Mouse (Mus musculus) intestine, embryonic 14.5 days (tissue): ENCODE data around the gene Ccdc51. TPM values are rescaled to one million over a fixed set of nuclear protein-coding genes. Genes with fewer than 3 reads are reported as not detected.
"Not testable (repeated sequence)": the region's sequence is repeated elsewhere in the genome, so short reads cannot be mapped to it uniquely, and the experiment has no call there.

Source experiments
- ATAC-seq: fragments of 200-750 bp; cut with Nextera tagmentation; replicated peaks from 2 replicates; pipeline ENCODE4 v1.8.0; 2017; ENCODE audit warnings: low read depth, moderate number of reproducible peaks, moderate TSS enrichment, moderate library complexity; ENCODE audit not compliant: low FRiP score, low TSS enrichment
- DNase-seq: peaks from one replicate; pipeline ENCODE4 v3.0.0-alpha.2; 2018; ENCODE audit warnings: low spot score
- H3K27ac ChIP-seq: fragments of 300-500 bp; sonication (generic); 2 replicates; pipeline ENCODE4 v1.5.1; 2014; ENCODE audit warnings: low read depth, mild to moderate bottlenecking, control low read depth
- H3K27me3 ChIP-seq: fragments of 300-500 bp; sonication (generic); replicated peaks from 2 replicates; pipeline ENCODE4 v1.6.1; 2014; ENCODE audit warnings: low read length, control low read depth; ENCODE audit not compliant: control insufficient read depth, insufficient read depth
- H3K36me3 ChIP-seq: fragments of 300-500 bp; sonication (generic); 2 replicates; pipeline ENCODE4 v1.6.1; 2014; ENCODE audit warnings: low read length, control low read depth; ENCODE audit not compliant: control insufficient read depth, insufficient read depth
- H3K4me1 ChIP-seq: fragments of 300-500 bp; sonication (generic); replicated peaks from 2 replicates; pipeline ENCODE4 v1.6.1; 2014; ENCODE audit warnings: low read length, control low read depth, mixed read lengths; ENCODE audit not compliant: control insufficient read depth, insufficient read depth
- H3K4me2 ChIP-seq: fragments of 300-500 bp; sonication (generic); 2 replicates; pipeline ENCODE4 v1.6.1; 2014; ENCODE audit warnings: low read length
- H3K4me3 ChIP-seq: fragments of 300-500 bp; sonication (generic); 2 replicates; pipeline ENCODE4 v1.5.1; 2014; ENCODE audit warnings: low read depth, low read length, control low read depth, mixed read lengths
- H3K9ac ChIP-seq: fragments of 300-500 bp; sonication (generic); 2 replicates; pipeline ENCODE4 v1.6.1; 2014; ENCODE audit warnings: mild to moderate bottlenecking, low read length
- H3K9me3 ChIP-seq: fragments of 300-500 bp; sonication (generic); 2 replicates; pipeline ENCODE4 v1.6.1; 2016; ENCODE audit warnings: low read length, control low read depth; ENCODE audit not compliant: control insufficient read depth
- WGBS: fragments of 180-500 bp; shearing (Covaris S2); extraction: QIAGEN DNeasy Blood & Tissue Kit; methylation state at CpG from one replicate; pipeline ENCODE4 v1.1.7; 2014; 5-methylcytosine and 5-hydroxymethylcytosine counted together
- polyA plus RNA-seq: library from polyadenylated mRNA; unstranded; fragments of >200 nt; fragmentation: Nextera tagmentation; extraction: Ambion mirVana; gene quantifications from 2 replicates; pipeline ENCODE4 v1.2.1, GENCODE M21; 2014

Ccdc51 gene
- polyA plus RNA-seq, 1 experiment from 2014 or later: 12.9 TPM

GRCm38 (mm10) chr9:109127076-109127475 lies 44.8 kb downstream of the Ccdc51 start:
- H3K27me3 ChIP-seq: no peaks in the 10 kb centered on the region
- H3K4me2 ChIP-seq: no peak overlapping the region
- no peaks in the 10 kb centered on the region for H3K4me1 ChIP-seq
- no peaks in the 10 kb centered on the region for H3K36me3 ChIP-seq
- DNase-seq (no peak), ATAC-seq (no peak)
- no peak overlapping the region for H3K27ac ChIP-seq
- H3K9ac ChIP-seq: no peak overlapping the region
- no peaks in the 10 kb centered on the region for H3K9me3 ChIP-seq
- 74% methylated on average over 4 of the region's 4 CpGs for WGBS
- no peak overlapping the region for H3K4me3 ChIP-seq

DNA sequence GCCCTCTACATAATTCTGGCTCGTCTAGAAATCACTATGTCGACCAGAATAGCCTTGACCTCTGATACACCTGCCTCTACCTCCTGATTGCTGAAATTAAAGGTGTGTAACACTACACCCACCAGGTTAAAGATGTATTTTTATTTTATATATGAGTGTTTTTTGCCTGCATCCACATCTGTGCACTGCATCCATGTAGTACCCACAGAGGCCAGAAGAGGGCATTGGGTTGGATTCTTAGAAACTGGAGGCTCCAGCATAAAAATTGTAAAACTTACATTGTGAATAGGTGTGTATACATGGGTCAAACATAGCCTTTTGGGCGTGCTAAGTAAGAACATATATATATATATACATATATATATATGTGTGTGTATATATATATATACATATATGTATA lies 45.9 kb downstream of the Ccdc51 start:
- no peak overlapping the region for H3K9ac ChIP-seq
- H3K9me3 ChIP-seq: no peaks in the 10 kb centered on the region
- no peaks in the 10 kb centered on the region for H3K36me3 ChIP-seq
- WGBS: 56% methylated on average over 3 of the region's 3 CpGs
- no peak for ATAC-seq
- no peak overlapping the region for H3K4me3 ChIP-seq
- no peaks in the 10 kb centered on the region for H3K4me1 ChIP-seq
- H3K4me2 ChIP-seq: no peak overlapping the region
- H3K27ac ChIP-seq: no peak overlapping the region
- no peaks in the 10 kb centered on the region for H3K27me3 ChIP-seq
- peak; percentile 63 for DNase-seq

DNA sequence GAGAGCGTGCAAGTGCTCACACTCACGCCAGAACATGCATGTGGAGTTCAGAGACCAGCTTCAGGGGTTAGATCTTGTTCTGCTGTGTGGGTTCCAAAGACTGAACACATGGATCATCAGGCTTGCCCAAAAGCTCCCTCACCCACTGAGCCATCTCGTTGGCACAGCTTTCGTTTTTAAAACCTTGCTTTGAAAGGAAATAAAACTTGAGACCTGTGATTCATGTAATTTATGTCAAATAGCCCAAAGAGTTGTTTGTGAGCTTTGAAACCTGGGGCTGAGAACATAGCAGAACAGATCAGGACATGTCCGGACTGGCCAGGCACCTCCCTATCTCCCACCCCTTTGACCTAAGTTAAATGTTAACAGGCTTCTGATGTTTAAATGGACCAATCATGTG lies 47.8 kb downstream of the Ccdc51 start:
- H3K4me1 ChIP-seq: no peaks in the 10 kb centered on the region
- no peak overlapping the region for H3K4me3 ChIP-seq
- H3K9me3 ChIP-seq: no peaks in the 10 kb centered on the region
- DNase-seq (no peak), ATAC-seq (no peak)
- no peak overlapping the region for H3K4me2 ChIP-seq
- H3K36me3 ChIP-seq: no peaks in the 10 kb centered on the region
- WGBS: 86% methylated on average over 5 of the region's 5 CpGs
- no peak overlapping the region for H3K9ac ChIP-seq
- H3K27me3 ChIP-seq: no peaks in the 10 kb centered on the region
- no peak overlapping the region for H3K27ac ChIP-seq

DNA sequence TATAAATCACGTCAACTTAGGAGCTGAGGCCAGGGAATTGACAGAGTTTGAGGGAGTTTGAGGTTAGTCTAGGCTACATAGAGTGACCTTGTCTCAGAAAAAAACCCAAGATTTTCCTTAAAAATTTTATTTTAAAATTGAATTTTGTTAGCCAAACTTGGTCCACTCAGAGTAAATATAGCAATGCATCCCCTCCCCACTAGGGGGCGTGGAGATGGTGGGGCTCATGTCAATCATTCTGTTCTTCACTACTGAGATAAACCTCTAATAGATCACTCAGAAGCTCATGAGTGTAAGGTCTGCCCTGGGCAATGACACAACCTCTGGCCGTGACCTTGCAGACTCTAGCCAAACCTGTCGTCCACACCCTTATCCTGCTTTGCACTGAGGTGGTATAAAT lies 58.1 kb downstream of the Ccdc51 start:
- not testable (repeated sequence) for H3K27ac ChIP-seq, H3K9ac ChIP-seq, ATAC-seq, H3K4me1 ChIP-seq, H3K27me3 ChIP-seq, H3K36me3 ChIP-seq, H3K4me2 ChIP-seq, H3K4me3 ChIP-seq, DNase-seq, H3K9me3 ChIP-seq
- WGBS: 64% methylated on average over 4 of the region's 4 CpGs

Other genes starting within 250 kb of the Ccdc51 start
- 13.5 and 14.8 TPM in 2 replicates for gene Slc26a6, start 229.2 kb upstream of the Ccdc51 start, polyA plus RNA-seq
- not detected in 2 replicates for gene Tmem89, start 167.9 kb upstream of the Ccdc51 start, polyA plus RNA-seq
- gene Uqcrc1, start 145.9 kb upstream of the Ccdc51 start, polyA plus RNA-seq: 522 and 561 TPM in 2 replicates
- gene Col7a1, start 128.9 kb upstream of the Ccdc51 start, polyA plus RNA-seq: 1.7 and 1.8 TPM in 2 replicates
- 0.37 TPM in 1 of 2 replicates, not detected in the other for gene Ucn2, start 96.5 kb upstream of the Ccdc51 start, polyA plus RNA-seq
- 10.2 and 11.3 TPM in 2 replicates for gene Pfkfb4, start 90.7 kb upstream of the Ccdc51 start, polyA plus RNA-seq
- 80.8 and 85.8 TPM in 2 replicates for gene Shisa5, start 43.9 kb upstream of the Ccdc51 start, polyA plus RNA-seq
- gene Trex1, start 22.8 kb upstream of the Ccdc51 start, polyA plus RNA-seq: 12.8 and 13.8 TPM in 2 replicates
- gene Atrip, start 8.4 kb upstream of the Ccdc51 start, polyA plus RNA-seq: 27.7 and 28.2 TPM in 2 replicates
- 682 and 702 TPM in 2 replicates for gene Tma7, start 94 bp downstream of the Ccdc51 start, polyA plus RNA-seq
- gene Plxnb1, start 12.9 kb downstream of the Ccdc51 start, polyA plus RNA-seq: 10.8 and 11.7 TPM in 2 replicates
- not detected in 2 replicates for gene Fbxw21, start 79.5 kb downstream of the Ccdc51 start, polyA plus RNA-seq
- not detected in 2 replicates for gene Fbxw13, start 113.5 kb downstream of the Ccdc51 start, polyA plus RNA-seq
- gene Fbxw20, start 152.3 kb downstream of the Ccdc51 start, polyA plus RNA-seq: not detected in 2 replicates
- gene Fbxw14, start 205.2 kb downstream of the Ccdc51 start, polyA plus RNA-seq: not detected in 2 replicates